Mouse (Mus musculus) G1E (cell line): Measurements from ENCODE around the gene Nhlrc1.

Source experiments
- CTCF ChIP-seq: IDR thresholded peaks from 2 replicates; pipeline ENCODE4 v1.5.1; 2012; ENCODE audit warnings: low read depth, low read length, inconsistent platforms, mixed read lengths
- GATA1 ChIP-seq: IDR thresholded peaks from 2 replicates; pipeline ENCODE4 v1.6.1; 2012; ENCODE audit warnings: borderline replicate concordance, low read length, inconsistent platforms, mixed read lengths

DNA sequence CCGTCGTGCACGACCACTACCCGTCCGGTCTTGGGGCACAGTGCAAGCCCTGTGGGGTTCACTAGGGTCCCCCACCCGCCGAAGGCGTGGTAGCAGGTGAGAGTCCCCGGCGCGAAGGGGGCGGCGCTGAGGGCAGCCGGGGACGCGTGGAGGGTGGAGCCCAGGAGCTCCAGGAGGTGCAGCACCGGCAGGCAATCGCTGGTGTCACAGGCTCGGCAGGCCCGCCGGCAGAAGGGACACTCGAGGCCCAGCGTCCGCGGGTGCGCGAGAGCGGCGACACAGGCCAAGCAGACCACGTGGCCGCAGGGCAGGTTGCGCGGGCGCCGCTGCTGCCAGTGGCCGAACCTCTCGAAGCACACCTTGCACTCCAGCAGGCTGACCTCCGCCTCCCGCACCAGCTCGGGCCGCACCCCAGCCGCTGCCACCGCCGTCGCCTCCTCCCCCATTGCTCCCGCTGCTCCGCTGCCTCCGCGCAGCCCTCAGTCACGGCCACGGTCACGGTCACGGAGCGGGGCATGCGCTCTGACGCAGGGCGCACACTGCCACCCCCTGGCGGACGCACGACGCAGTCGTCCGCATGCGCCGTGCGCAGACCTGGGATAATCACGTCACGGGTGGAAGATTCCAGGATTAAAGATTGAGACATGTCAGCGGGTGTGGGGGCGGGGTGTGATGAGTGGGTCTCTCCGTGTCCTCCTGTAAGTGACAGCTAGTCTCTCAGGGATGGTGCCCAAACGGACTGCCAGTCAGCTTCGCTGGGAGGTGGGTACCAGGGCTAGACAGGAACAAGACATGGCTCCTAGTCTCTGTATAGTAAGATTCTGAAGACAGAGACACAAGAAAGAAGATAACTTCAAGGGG is at the start of gene Nhlrc1:
- TF ChIP-seq CTCF (no peak), GATA1 (no peak)
